Mouse (Mus musculus): ENCODE data around the gene Smurf1.

DNA sequence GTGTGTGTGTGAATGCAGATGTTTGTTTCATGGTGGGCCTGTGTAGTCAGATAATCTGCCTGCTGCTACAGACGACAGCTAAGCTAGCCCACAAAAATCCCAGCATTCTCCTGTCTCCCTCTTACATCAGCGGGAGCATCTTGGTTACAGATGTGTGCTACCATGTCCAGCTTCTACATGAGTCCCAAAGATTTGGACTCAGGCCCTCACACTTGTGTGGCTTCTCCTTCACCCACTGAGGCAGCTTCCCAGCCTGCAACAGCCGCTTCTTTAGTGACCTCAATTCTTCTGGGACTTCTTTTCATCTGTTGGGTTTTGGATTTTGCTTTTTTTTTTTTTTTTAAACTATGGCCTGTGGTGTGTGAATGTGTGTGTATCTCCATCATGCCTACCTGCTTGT lies 92.8 kb downstream of the Smurf1 start:
- no peak for TF ChIP-seq CTCF (IDR thresholded peaks at IDR 0.05; ENCODE audit: borderline replicate concordance, control insufficient read depth, extremely low read depth, insufficient read depth, low read length, poor library complexity)
- TF ChIP-seq POLR2A (IDR thresholded peaks at IDR 0.05; ENCODE audit: control insufficient read depth, extremely low read depth, insufficient read depth, low read length, poor library complexity): no peak

All from thymus, adult 2 months (tissue).